In the genomic region with DNA sequence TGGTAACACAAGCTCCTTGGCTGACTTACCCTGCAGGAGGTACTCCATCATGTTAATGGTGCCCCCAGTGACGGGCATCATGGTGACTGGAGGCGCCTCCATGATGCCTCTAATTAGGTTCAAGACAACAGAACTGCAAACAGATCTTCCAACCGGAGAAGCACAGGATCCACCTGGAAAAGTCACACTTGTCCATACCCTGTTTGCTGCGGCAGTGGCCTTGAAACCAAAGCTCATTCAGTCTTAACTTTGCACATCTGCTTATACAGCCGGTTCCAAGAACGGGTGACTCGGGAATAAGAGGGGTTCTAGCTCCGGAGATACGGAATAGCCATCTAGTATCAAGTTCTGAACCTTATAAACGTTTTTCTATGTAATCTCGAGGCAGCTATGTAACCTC, we compare ENCODE assay signal across 8 mouse cellular contexts. TPM values are rescaled to one million over a fixed set of nuclear protein-coding genes. Genes with fewer than 3 reads are reported as not detected.
A peak's percentile ranks its signal among the peaks of the same experiment; 100 is the strongest.
DNase-seq lines count a peak whose midpoint lies in the region; ATAC-seq lines count a peak whose summit lies in the region.

No protein-coding gene starts in this region.

- peaks cover 40% of the 10 kb centered on the region for H3K4me1 ChIP-seq in erythroblast, embryonic 14.5 days (ENCODE audit: control insufficient read depth)
- peaks cover 17% of the 10 kb centered on the region for H3K4me1 ChIP-seq in limb, embryonic 13.5 days

- peaks cover 45% of the 10 kb centered on the region for H3K36me3 ChIP-seq in erythroblast, embryonic 14.5 days (ENCODE audit: control insufficient read depth)
- peaks cover 31% of the 10 kb centered on the region for H3K36me3 ChIP-seq in limb, embryonic 13.5 days

- H3K4me3 ChIP-seq in erythroblast, embryonic 14.5 days (replicated peaks) = peak overlapping the region; percentile 89
- peak overlapping the region; percentile 89 for H3K4me3 ChIP-seq in limb, embryonic 13.5 days

- no peaks in the 10 kb centered on the region for H3K27me3 ChIP-seq in erythroblast, embryonic 14.5 days (ENCODE audit: control insufficient read depth)
- H3K27me3 ChIP-seq in limb, embryonic 13.5 days = no peaks in the 10 kb centered on the region

- no peak for ATAC-seq in erythroblast, adult 5-6 weeks (replicated peaks; ENCODE audit: low FRiP score, poor library complexity, severe bottlenecking)
- ATAC-seq in limb, embryonic 13.5 days (ENCODE audit: low FRiP score, low read depth) = no peak

- 5% methylated on average over 11 of the region's 11 CpGs for WGBS in limb, embryonic 13.5 days

- H3K27ac ChIP-seq in limb, embryonic 13.5 days = no peak overlapping the region

- H3K9ac ChIP-seq in limb, embryonic 13.5 days = peak overlapping the region; percentile 87

- no peaks in the 10 kb centered on the region for H3K9me3 ChIP-seq in erythroblast, embryonic 14.5 days (ENCODE audit: control insufficient read depth, low read length)
- H3K9me3 ChIP-seq in limb, embryonic 13.5 days = no peaks in the 10 kb centered on the region

- H3K4me2 ChIP-seq in limb, embryonic 13.5 days (replicated peaks) = peak overlapping the region; percentile 93

- DNase-seq in thymus, postnatal 0 days (ENCODE audit: low spot score) = peak; percentile 10
- no peak for DNase-seq in thymus, postnatal 14 days
- DNase-seq in ovary, postnatal 10 days (ENCODE audit: low spot score) = no peak
- DNase-seq in cerebellum, adult 18-20 months = no peak
- DNase-seq in thymus, postnatal 25 days = no peak

RNA-seq across cellular contexts. Expression of a gene that starts 0.9 kb away (rescaled TPM):
- polyA plus RNA-seq in erythroblast, embryonic 14.5 days (2012) = 0.37 and 0.49 TPM in 2 replicates
- total RNA-seq in erythroblast, adult 5-6 weeks (2015; ENCODE audit: low replicate concordance) = 2.5 and 5.6 TPM in 2 replicates
- 2.8 and 4.0 TPM in 2 replicates for total RNA-seq in erythroblast, adult 5-6 weeks (2017; ENCODE audit: low replicate concordance)
- polyA plus RNA-seq in thymus, postnatal 0 days (2015; fragmentation: Nextera tagmentation; extraction: Ambion mirVana) = 30.5 and 31.5 TPM in 2 replicates
- polyA plus RNA-seq in limb, embryonic 13.5 days (2015; fragmentation: Nextera tagmentation; extraction: Ambion mirVana) = 28.3 and 32.1 TPM in 2 replicates

RNA-seq across cellular contexts. Expression of a gene that starts 40.5 kb away (rescaled TPM):
- 0.52 and 0.57 TPM in 2 replicates for polyA plus RNA-seq in erythroblast, embryonic 14.5 days (2012)
- 8.8 and 16.9 TPM in 2 replicates for total RNA-seq in erythroblast, adult 5-6 weeks (2015; ENCODE audit: low replicate concordance)
- total RNA-seq in erythroblast, adult 5-6 weeks (2017; ENCODE audit: low replicate concordance) = 14.1 and 28.0 TPM in 2 replicates
- 7.0 and 7.8 TPM in 2 replicates for polyA plus RNA-seq in thymus, postnatal 0 days (2015; fragmentation: Nextera tagmentation; extraction: Ambion mirVana)
- 21.9 and 22.0 TPM in 2 replicates for polyA plus RNA-seq in limb, embryonic 13.5 days (2015; fragmentation: Nextera tagmentation; extraction: Ambion mirVana)

RNA-seq across cellular contexts. Expression of a gene that starts 47.5 kb away (rescaled TPM):
- 1.5 and 2.4 TPM in 2 replicates for polyA plus RNA-seq in erythroblast, embryonic 14.5 days (2012)
- 3.7 and 4.6 TPM in 2 replicates for total RNA-seq in erythroblast, adult 5-6 weeks (2015; ENCODE audit: low replicate concordance)
- total RNA-seq in erythroblast, adult 5-6 weeks (2017; ENCODE audit: low replicate concordance) = 5.8 and 6.6 TPM in 2 replicates
- polyA plus RNA-seq in thymus, postnatal 0 days (2015; fragmentation: Nextera tagmentation; extraction: Ambion mirVana) = 7.3 and 8.0 TPM in 2 replicates
- 8.1 and 9.2 TPM in 2 replicates for polyA plus RNA-seq in limb, embryonic 13.5 days (2015; fragmentation: Nextera tagmentation; extraction: Ambion mirVana)

Comparison
In these comparisons a context has a peak if more than half of its experiments do, and no peak if none do; other contexts are left out.
1. RNA of a gene that starts 0.9 kb away (polyA plus RNA-seq): 30.5 to 31.5 TPM in thymus, postnatal 0 days and 28.3 to 32.1 TPM in limb, embryonic 13.5 days; 0.37 to 0.49 TPM in erythroblast, embryonic 14.5 days; every median in the first group is over 10 times any median in the second.